Mouse (Mus musculus): ENCODE data around the gene Bcl7c. TPM values are rescaled to one million over a fixed set of nuclear protein-coding genes. Genes with fewer than 3 reads are reported as not detected.
A peak's percentile ranks its signal among the peaks of the same experiment; 100 is the strongest.
"Not testable (repeated sequence)": the region's sequence is repeated elsewhere in the genome, so short reads cannot be mapped to it uniquely, and the experiment has no call there.

Gene Bcl7c
- total and polyA plus RNA-seq, 2 experiments: 7.6 to 20.0 TPM

GRCm38 (mm10) chr7:127745652-127746493 is 37.1 kb upstream of the Bcl7c start:
- no peaks in the 10 kb centered on the region for H3K79me2 ChIP-seq (ENCODE audit: control insufficient read depth, insufficient read depth, low read length)

GRCm38 (mm10) chr7:127745251-127745651 is 36.5 kb upstream of the Bcl7c start:
- H3K79me2 ChIP-seq (ENCODE audit: control insufficient read depth, insufficient read depth, low read length): no peaks in the 10 kb centered on the region
- H3K4me1 ChIP-seq (ENCODE audit: control insufficient read depth, insufficient read depth, low read length): peaks cover 2% of the 10 kb centered on the region; the same call in 1 of the 2 replicates
- TF ChIP-seq CTCF (IDR thresholded peaks at IDR 0.05; ENCODE audit: low read depth, low read length): no peak
- no peak for TF ChIP-seq POLR2A (IDR thresholded peaks at IDR 0.05; ENCODE audit: extremely low read depth, insufficient read depth, low read length)
- under 1% methylated on average over 19 of the region's 19 CpGs for WGBS
- H3K36me3 ChIP-seq (ENCODE audit: control insufficient read depth, insufficient read depth, low read length): no peaks in the 10 kb centered on the region
- peak overlapping the region; percentile 82 for H3K27ac ChIP-seq (replicated peaks; ENCODE audit: insufficient read depth, low read depth, low read length)
- H3K27me3 ChIP-seq (ENCODE audit: control insufficient read depth, insufficient read depth, low read length): no peaks in the 10 kb centered on the region
- DNase-seq (ENCODE audit: extremely low read depth, low read depth, low spot score): peak; percentile 97
- H3K4me3 ChIP-seq (ENCODE audit: insufficient read depth, low read depth, low read length): peak overlapping the region; percentile 78
- peak overlapping the region; percentile 65 for H3K9ac ChIP-seq (ENCODE audit: low read depth, low read length)

More at GRCm38 (mm10) chr7:127745652-127746493, 37.1 kb upstream of the Bcl7c start:
- Histone ChIP-seq H3K4me3 (ENCODE audit: insufficient read depth, low read depth, low read length) (peak overlapping the region; percentile 69), H3K27ac (replicated peaks; ENCODE audit: insufficient read depth, low read depth, low read length) (peak overlapping the region; percentile 36; the same call in 1 of the 2 replicates), H3K36me3 (ENCODE audit: control insufficient read depth, insufficient read depth, low read length) (no peaks in the 10 kb centered on the region; the same call in 1 of the 2 replicates), H3K4me1 (ENCODE audit: control insufficient read depth, insufficient read depth, low read length) (peaks cover 2% of the 10 kb centered on the region; the same call in 1 of the 2 replicates), H3K9ac (ENCODE audit: low read depth, low read length) (peak overlapping the region; percentile 34; the same call in 1 of the 2 replicates), H3K27me3 (ENCODE audit: control insufficient read depth, insufficient read depth, low read length) (no peaks in the 10 kb centered on the region)
- TF ChIP-seq CTCF (IDR thresholded peaks at IDR 0.05; ENCODE audit: low read depth, low read length) (no peak), POLR2A (IDR thresholded peaks at IDR 0.05; ENCODE audit: extremely low read depth, insufficient read depth, low read length) (no peak)
- WGBS: under 1% methylated on average over 39 of the region's 39 CpGs
- peak; percentile 100 for DNase-seq (ENCODE audit: extremely low read depth, low read depth, low spot score)

GRCm38 (mm10) chr7:127744366-127745045 is 35.8 kb upstream of the Bcl7c start, which contains the start of gene Fbxl19:
Gene Fbxl19 (plus strand): TSS chr7:127744543.
- Histone ChIP-seq H3K4me1 (ENCODE audit: control insufficient read depth, insufficient read depth, low read length) (peaks cover 2% of the 10 kb centered on the region; the same call in 1 of the 2 replicates), H3K9ac (ENCODE audit: low read depth, low read length) (peak within 1 kb of the TSS; percentile 65), H3K36me3 (ENCODE audit: control insufficient read depth, insufficient read depth, low read length) (no peaks in the 10 kb centered on the region), H3K79me2 (ENCODE audit: control insufficient read depth, insufficient read depth, low read length) (no peaks in the 10 kb centered on the region), H3K27me3 (ENCODE audit: control insufficient read depth, insufficient read depth, low read length) (no peaks in the 10 kb centered on the region), H3K27ac (replicated peaks; ENCODE audit: insufficient read depth, low read depth, low read length) (peak within 1 kb of the TSS; percentile 82), H3K4me3 (ENCODE audit: insufficient read depth, low read depth, low read length) (peak within 1 kb of the TSS; percentile 78)
- TF ChIP-seq POLR2A (IDR thresholded peaks at IDR 0.05; ENCODE audit: extremely low read depth, insufficient read depth, low read length): no peak
- peak; percentile 40; the same call in 1 of the 2 replicates for TF ChIP-seq CTCF (IDR thresholded peaks at IDR 0.05; ENCODE audit: low read depth, low read length)
- DNase-seq (ENCODE audit: extremely low read depth, low read depth, low spot score): peak; percentile 66
- under 1% methylated on average over 26 of the region's 26 CpGs for WGBS

- WGBS: 83% methylated on average over 1 of the region's 5 CpGs
- H3K27me3 ChIP-seq (ENCODE audit: control insufficient read depth, insufficient read depth, low read length); H3K9ac ChIP-seq (ENCODE audit: low read depth, low read length); H3K36me3 ChIP-seq (ENCODE audit: control insufficient read depth, insufficient read depth, low read length); H3K4me3 ChIP-seq (ENCODE audit: insufficient read depth, low read depth, low read length); H3K27ac ChIP-seq (replicated peaks; ENCODE audit: insufficient read depth, low read depth, low read length); H3K4me1 ChIP-seq (ENCODE audit: control insufficient read depth, insufficient read depth, low read length); DNase-seq (ENCODE audit: extremely low read depth, low read depth, low spot score); H3K79me2 ChIP-seq (ENCODE audit: control insufficient read depth, insufficient read depth, low read length): not testable (repeated sequence)
Observed at GRCm38 (mm10) chr7:127732066-127732465, 23.3 kb upstream of the Bcl7c start, which contains the start of gene Ctf2. Gene Ctf2 (minus strand): TSS chr7:127732166.

GRCm38 (mm10) chr7:127730170-127730569 is 21.4 kb upstream of the Bcl7c start:
- WGBS: 69% methylated on average over 4 of the region's 4 CpGs
- Histone ChIP-seq H3K27ac (replicated peaks; ENCODE audit: insufficient read depth, low read depth, low read length) (no peak overlapping the region), H3K4me1 (ENCODE audit: control insufficient read depth, insufficient read depth, low read length) (no peaks in the 10 kb centered on the region), H3K36me3 (ENCODE audit: control insufficient read depth, insufficient read depth, low read length) (no peaks in the 10 kb centered on the region), H3K4me3 (ENCODE audit: insufficient read depth, low read depth, low read length) (no peak overlapping the region), H3K9ac (ENCODE audit: low read depth, low read length) (no peak overlapping the region), H3K27me3 (ENCODE audit: control insufficient read depth, insufficient read depth, low read length) (no peaks in the 10 kb centered on the region), H3K79me2 (ENCODE audit: control insufficient read depth, insufficient read depth, low read length) (no peaks in the 10 kb centered on the region)
- TF ChIP-seq CTCF (IDR thresholded peaks at IDR 0.05; ENCODE audit: low read depth, low read length) (no peak), POLR2A (IDR thresholded peaks at IDR 0.05; ENCODE audit: extremely low read depth, insufficient read depth, low read length) (no peak)
- DNase-seq (ENCODE audit: extremely low read depth, low read depth, low spot score): no peak
